Mouse (Mus musculus): Measurements from ENCODE around the gene Dchs2. TPM values are rescaled to one million over a fixed set of nuclear protein-coding genes. Genes with fewer than 3 reads are reported as not detected.

The Dchs2 gene
- polyA plus RNA-seq, 1 experiment from 2014 or later, result 0.78 TPM

DNA sequence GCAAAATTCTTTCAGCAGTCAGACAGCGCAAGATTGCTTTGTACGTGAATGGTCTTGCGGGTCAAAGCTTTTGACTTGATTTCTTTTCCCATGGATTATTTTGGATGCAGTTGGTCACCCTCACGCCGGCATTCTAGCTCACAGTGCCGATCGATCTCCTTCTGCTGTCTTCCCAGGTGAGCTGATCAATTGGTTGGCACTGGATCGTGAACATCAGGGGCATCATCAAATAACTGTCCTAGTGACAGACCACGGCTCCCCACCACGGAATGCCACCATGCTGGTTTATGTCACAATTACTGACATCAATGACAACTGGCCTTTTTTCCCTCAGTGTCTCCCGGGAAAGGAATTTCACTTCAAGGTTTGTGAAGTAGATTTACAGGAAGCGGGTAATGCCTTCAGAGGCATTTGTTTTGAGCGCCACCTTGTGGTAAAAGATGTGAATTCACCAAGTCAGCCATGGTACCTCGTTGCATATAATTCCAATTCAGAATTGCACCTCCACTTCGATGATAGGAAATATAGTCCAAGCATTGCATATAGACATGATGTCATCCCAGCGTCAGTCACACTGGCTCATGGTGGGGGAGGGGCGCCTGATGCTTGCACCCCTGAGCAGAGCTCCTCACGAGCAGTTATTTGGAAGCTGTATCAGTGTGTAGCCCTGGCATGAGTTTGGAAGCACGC lies 146.0 kb downstream of the Dchs2 start:
- H3K36me3 ChIP-seq (ENCODE audit: control insufficient read depth, insufficient read depth, low read length), result no peaks in the 10 kb centered on the region
- H3K4me2 ChIP-seq (replicated peaks; ENCODE audit: low read depth, low read length), result peak overlapping the region; percentile 30; the same call in 1 of the 2 replicates
- no peak overlapping the region for H3K27ac ChIP-seq (ENCODE audit: low read length)
- no peaks in the 10 kb centered on the region for H3K27me3 ChIP-seq (ENCODE audit: control insufficient read depth, insufficient read depth, low read length)
- peak; percentile 53; the same call in 1 of the 2 replicates for ATAC-seq (ENCODE audit: insufficient number of reproducible peaks, insufficient read depth, low FRiP score, low read depth)
- WGBS, result 37% methylated on average over 19 of the region's 19 CpGs
- no peak overlapping the region for H3K9ac ChIP-seq (replicated peaks; ENCODE audit: low read depth, low read length)
- H3K9me3 ChIP-seq (ENCODE audit: control insufficient read depth, low read depth, low read length), result no peaks in the 10 kb centered on the region
- no peak overlapping the region for H3K4me3 ChIP-seq (ENCODE audit: low read depth, low read length)
- 0 out of 2 replicates have a peak, but pooled peaks cover 3% of the 10 kb centered on the region for H3K4me1 ChIP-seq (ENCODE audit: control insufficient read depth, insufficient read depth, low read length)

DNA sequence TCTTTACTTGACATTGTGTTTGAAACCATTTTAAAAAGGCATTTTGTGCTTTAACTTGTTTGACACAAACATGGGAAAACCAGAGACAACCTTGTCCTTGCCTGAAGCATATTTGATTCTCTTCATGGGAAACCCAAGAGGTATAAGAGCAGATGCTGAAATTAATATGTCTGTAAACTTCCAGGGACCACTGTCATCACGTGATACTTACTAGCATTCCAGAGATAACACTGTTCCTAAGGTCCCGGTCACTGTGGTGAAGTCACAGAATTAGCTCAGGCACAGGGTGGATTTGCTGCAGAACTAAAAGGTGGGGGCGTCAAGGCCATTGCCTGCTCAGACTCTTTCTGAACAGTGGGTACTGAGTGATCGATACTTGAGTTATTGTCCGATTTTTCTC lies 148.0 kb downstream of the Dchs2 start:
- H3K4me2 ChIP-seq (replicated peaks; ENCODE audit: low read depth, low read length), result no peak overlapping the region
- H3K9ac ChIP-seq (replicated peaks; ENCODE audit: low read depth, low read length), result no peak overlapping the region
- no peak for ATAC-seq (ENCODE audit: insufficient number of reproducible peaks, insufficient read depth, low FRiP score, low read depth)
- H3K36me3 ChIP-seq (ENCODE audit: control insufficient read depth, insufficient read depth, low read length), result no peaks in the 10 kb centered on the region
- 0 out of 2 replicates have a peak, but pooled peaks cover 3% of the 10 kb centered on the region for H3K4me1 ChIP-seq (ENCODE audit: control insufficient read depth, insufficient read depth, low read length)
- no peaks in the 10 kb centered on the region for H3K9me3 ChIP-seq (ENCODE audit: control insufficient read depth, low read depth, low read length)
- WGBS, result 54% methylated on average over 5 of the region's 5 CpGs
- no peak overlapping the region for H3K4me3 ChIP-seq (ENCODE audit: low read depth, low read length)
- no peaks in the 10 kb centered on the region for H3K27me3 ChIP-seq (ENCODE audit: control insufficient read depth, insufficient read depth, low read length)
- no peak overlapping the region for H3K27ac ChIP-seq (ENCODE audit: low read length)

DNA sequence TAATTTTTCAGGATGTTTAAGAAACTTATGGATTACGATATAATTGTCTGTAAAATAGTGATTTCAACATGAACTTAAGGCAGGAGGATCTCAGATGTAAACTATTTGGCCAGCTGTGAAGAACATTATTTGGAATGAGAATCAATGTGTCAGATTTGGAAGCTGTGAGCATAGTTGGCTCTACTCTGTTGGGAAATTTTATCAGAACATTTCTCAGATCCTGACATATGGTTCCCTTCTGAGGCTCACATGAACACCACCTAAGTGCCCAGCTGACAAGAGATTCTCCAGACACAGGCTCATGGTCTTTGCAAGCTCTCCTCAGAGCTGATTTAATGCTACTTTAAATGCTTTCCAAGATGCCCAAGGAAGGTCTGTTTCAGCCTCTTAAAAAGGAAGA lies 156.1 kb downstream of the Dchs2 start:
- Histone ChIP-seq H3K4me3 (ENCODE audit: low read depth, low read length) (no peak overlapping the region), H3K9me3 (ENCODE audit: control insufficient read depth, low read depth, low read length) (no peaks in the 10 kb centered on the region), H3K36me3 (ENCODE audit: control insufficient read depth, insufficient read depth, low read length) (no peaks in the 10 kb centered on the region), H3K27ac (ENCODE audit: low read length) (no peak overlapping the region), H3K9ac (replicated peaks; ENCODE audit: low read depth, low read length) (no peak overlapping the region), H3K4me1 (ENCODE audit: control insufficient read depth, insufficient read depth, low read length) (0 out of 2 replicates have a peak, but pooled peaks cover 2% of the 10 kb centered on the region), H3K4me2 (replicated peaks; ENCODE audit: low read depth, low read length) (no peak overlapping the region), H3K27me3 (ENCODE audit: control insufficient read depth, insufficient read depth, low read length) (no peaks in the 10 kb centered on the region)
- 42% methylated on average over 1 of the region's 1 CpGs for WGBS
- ATAC-seq (ENCODE audit: insufficient number of reproducible peaks, insufficient read depth, low FRiP score, low read depth), result no peak

DNA sequence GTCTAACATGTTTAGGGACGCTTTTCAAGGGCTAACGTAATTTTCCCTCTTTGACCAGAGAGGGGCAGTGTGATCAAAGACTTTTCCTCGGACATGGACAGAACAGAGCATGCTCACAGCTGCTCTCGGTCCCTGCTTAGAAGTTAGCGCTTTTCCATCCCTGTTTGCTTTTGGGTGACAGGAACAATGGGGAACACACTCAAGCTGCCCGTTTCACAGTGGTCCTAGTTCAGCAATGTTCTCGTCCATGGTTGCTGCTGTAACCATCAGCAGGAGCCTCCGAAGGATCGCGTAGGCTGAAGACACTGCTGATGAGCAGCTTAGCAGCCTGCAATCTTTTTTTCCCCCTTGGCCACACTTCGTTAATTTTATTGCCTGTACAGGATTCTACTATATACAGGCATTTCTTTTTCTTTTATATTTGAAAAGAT lies 159.2 kb downstream of the Dchs2 start:
- H3K4me2 ChIP-seq (replicated peaks; ENCODE audit: low read depth, low read length), result peak overlapping the region; percentile 40
- no peak overlapping the region for H3K27ac ChIP-seq (ENCODE audit: low read length)
- 8% methylated on average over 11 of the region's 11 CpGs for WGBS
- H3K27me3 ChIP-seq (ENCODE audit: control insufficient read depth, insufficient read depth, low read length), result no peaks in the 10 kb centered on the region
- H3K4me1 ChIP-seq (ENCODE audit: control insufficient read depth, insufficient read depth, low read length), result 0 out of 2 replicates have a peak, but pooled peaks cover 2% of the 10 kb centered on the region
- peak overlapping the region; percentile 31 for H3K4me3 ChIP-seq (ENCODE audit: low read depth, low read length)
- ATAC-seq (ENCODE audit: insufficient number of reproducible peaks, insufficient read depth, low FRiP score, low read depth), result peak; percentile 77; the same call in 1 of the 2 replicates
- no peaks in the 10 kb centered on the region for H3K9me3 ChIP-seq (ENCODE audit: control insufficient read depth, low read depth, low read length)
- no peak overlapping the region for H3K9ac ChIP-seq (replicated peaks; ENCODE audit: low read depth, low read length)
- H3K36me3 ChIP-seq (ENCODE audit: control insufficient read depth, insufficient read depth, low read length), result no peaks in the 10 kb centered on the region

DNA sequence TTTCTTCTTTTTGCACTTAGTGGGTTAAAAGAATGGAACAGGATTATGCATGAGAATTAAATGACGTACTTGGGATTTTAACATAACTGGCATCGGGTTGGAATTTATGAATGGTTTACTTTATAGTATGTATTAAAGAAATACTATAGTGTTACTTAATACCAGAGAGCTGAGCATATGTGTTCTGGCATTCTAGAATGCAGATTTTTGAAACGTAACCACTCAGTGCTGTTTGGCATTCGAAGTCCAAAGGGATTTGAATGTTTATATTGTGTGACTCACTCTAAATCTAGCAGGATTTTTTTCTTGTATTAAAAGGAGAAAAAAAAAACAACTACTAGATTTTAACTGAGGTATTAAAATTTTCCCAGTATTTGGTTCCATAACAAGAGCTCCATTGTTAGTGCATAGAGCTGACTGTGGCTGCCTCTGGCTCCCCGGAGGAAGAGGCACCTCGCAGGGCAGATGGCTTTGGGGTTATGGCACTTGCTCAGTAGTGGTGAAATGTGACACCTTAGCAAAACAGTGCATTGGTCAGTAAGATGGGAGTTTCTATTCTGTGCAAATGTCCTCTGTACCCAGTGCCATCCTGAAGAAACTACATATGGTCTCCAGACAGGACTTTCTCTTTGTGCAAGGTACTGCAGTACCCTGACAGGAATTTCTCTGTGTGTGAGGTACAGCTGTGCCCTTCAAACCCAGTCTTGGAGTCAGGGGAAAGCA lies 160.5 kb downstream of the Dchs2 start:
- no peak overlapping the region for H3K4me2 ChIP-seq (replicated peaks; ENCODE audit: low read depth, low read length)
- 36% methylated on average over 6 of the region's 6 CpGs for WGBS
- no peaks in the 10 kb centered on the region for H3K27me3 ChIP-seq (ENCODE audit: control insufficient read depth, insufficient read depth, low read length)
- H3K27ac ChIP-seq (ENCODE audit: low read length), result no peak overlapping the region; the same call in 1 of the 2 replicates
- ATAC-seq (ENCODE audit: insufficient number of reproducible peaks, insufficient read depth, low FRiP score, low read depth), result no peak
- no peaks in the 10 kb centered on the region for H3K36me3 ChIP-seq (ENCODE audit: control insufficient read depth, insufficient read depth, low read length)
- H3K9me3 ChIP-seq (ENCODE audit: control insufficient read depth, low read depth, low read length), result no peaks in the 10 kb centered on the region
- H3K4me3 ChIP-seq (ENCODE audit: low read depth, low read length), result no peak overlapping the region
- H3K4me1 ChIP-seq (ENCODE audit: control insufficient read depth, insufficient read depth, low read length), result 0 out of 2 replicates have a peak, but pooled peaks cover 2% of the 10 kb centered on the region
- no peak overlapping the region for H3K9ac ChIP-seq (replicated peaks; ENCODE audit: low read depth, low read length)

DNA sequence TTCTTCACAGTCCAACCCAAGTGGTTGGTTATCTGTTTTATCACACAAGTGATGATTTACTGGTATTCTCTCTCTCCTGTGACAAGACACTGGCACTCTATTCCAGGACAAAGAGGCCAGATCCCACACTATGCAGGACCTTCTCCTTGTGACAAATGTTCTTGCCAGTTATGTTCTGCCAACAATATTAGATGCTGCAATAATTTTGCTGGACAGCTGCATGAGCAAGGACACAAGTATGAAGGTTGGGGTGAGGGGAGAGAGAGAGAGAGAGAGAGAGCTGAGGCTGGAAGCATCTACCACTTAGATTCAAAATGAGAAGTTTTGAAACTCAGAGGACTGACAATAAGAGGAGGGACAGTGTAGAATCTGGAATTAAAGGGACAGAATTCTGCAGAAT lies 162.7 kb downstream of the Dchs2 start:
- Histone ChIP-seq H3K27ac (ENCODE audit: low read length) (no peak overlapping the region), H3K9me3 (ENCODE audit: control insufficient read depth, low read depth, low read length) (no peaks in the 10 kb centered on the region), H3K36me3 (ENCODE audit: control insufficient read depth, insufficient read depth, low read length) (no peaks in the 10 kb centered on the region), H3K9ac (replicated peaks; ENCODE audit: low read depth, low read length) (no peak overlapping the region), H3K4me2 (replicated peaks; ENCODE audit: low read depth, low read length) (no peak overlapping the region), H3K27me3 (ENCODE audit: control insufficient read depth, insufficient read depth, low read length) (no peaks in the 10 kb centered on the region), H3K4me3 (ENCODE audit: low read depth, low read length) (no peak overlapping the region), H3K4me1 (ENCODE audit: control insufficient read depth, insufficient read depth, low read length) (0 out of 2 replicates have a peak, but pooled peaks cover 2% of the 10 kb centered on the region)
- ATAC-seq (ENCODE audit: insufficient number of reproducible peaks, insufficient read depth, low FRiP score, low read depth), result no peak

DNA sequence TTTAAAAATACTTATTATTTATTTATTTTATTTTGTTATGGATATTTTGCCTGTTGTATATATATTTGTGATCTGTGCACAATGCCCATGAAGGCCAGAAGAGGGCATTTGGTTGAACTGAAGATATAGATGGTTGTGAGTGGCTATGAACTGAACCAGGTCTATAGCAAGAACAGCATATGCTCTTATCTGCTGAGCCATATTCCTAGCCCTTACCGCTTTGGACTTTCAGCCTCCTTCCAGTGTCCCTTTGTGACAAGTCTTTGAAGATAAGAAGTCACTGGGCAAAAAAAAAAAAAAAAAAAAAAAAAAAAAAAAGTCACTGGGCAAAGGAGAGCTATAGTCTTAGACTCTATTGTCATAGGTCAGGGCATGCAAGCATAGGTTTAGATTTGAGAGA lies 163.2 kb downstream of the Dchs2 start:
- 88% methylated on average over 1 of the region's 1 CpGs for WGBS
- H3K27ac ChIP-seq (ENCODE audit: low read length), result no peak overlapping the region
- H3K27me3 ChIP-seq (ENCODE audit: control insufficient read depth, insufficient read depth, low read length), result no peaks in the 10 kb centered on the region
- no peak for ATAC-seq (ENCODE audit: insufficient number of reproducible peaks, insufficient read depth, low FRiP score, low read depth)
- H3K4me3 ChIP-seq (ENCODE audit: low read depth, low read length), result no peak overlapping the region
- 0 out of 2 replicates have a peak, but pooled peaks cover 2% of the 10 kb centered on the region for H3K4me1 ChIP-seq (ENCODE audit: control insufficient read depth, insufficient read depth, low read length)
- H3K4me2 ChIP-seq (replicated peaks; ENCODE audit: low read depth, low read length), result no peak overlapping the region
- H3K9ac ChIP-seq (replicated peaks; ENCODE audit: low read depth, low read length), result no peak overlapping the region
- H3K9me3 ChIP-seq (ENCODE audit: control insufficient read depth, low read depth, low read length), result no peaks in the 10 kb centered on the region
- no peaks in the 10 kb centered on the region for H3K36me3 ChIP-seq (ENCODE audit: control insufficient read depth, insufficient read depth, low read length)

DNA sequence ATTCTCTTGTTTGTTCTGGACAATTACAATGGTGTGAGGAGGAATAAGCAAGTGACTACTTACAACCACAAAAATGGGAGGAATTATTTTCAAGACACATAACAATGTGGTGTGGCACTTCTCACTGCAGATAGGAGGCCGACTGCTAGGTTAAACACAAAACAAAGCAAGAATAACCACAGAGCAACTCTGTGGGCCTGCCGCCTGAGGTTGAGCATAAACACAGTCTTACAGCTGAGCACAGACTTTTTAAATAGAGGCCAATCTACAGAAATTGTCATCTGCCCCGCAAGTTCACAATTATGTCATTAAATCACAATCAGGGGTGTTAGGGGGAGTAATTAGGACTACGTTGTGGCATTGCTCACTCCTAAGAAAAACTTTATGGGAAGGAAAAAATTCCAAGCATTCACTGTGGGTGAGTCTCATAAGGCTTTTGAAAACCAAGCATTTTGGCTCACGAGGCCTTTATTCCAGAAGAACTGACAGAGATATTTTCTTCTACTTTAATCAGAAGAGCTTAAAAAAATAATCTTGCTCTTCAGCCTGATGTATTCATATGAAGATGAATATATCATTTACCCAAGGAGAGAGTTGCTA lies 172.1 kb downstream of the Dchs2 start:
- no peak overlapping the region for H3K9ac ChIP-seq (replicated peaks; ENCODE audit: low read depth, low read length)
- ATAC-seq (ENCODE audit: insufficient number of reproducible peaks, insufficient read depth, low FRiP score, low read depth), result no peak
- no peaks in the 10 kb centered on the region for H3K36me3 ChIP-seq (ENCODE audit: control insufficient read depth, insufficient read depth, low read length)
- H3K27me3 ChIP-seq (ENCODE audit: control insufficient read depth, insufficient read depth, low read length), result no peaks in the 10 kb centered on the region
- H3K4me1 ChIP-seq (ENCODE audit: control insufficient read depth, insufficient read depth, low read length), result no peaks in the 10 kb centered on the region
- WGBS, result 42% methylated on average over 5 of the region's 5 CpGs
- H3K27ac ChIP-seq (ENCODE audit: low read length), result no peak overlapping the region
- H3K9me3 ChIP-seq (ENCODE audit: control insufficient read depth, low read depth, low read length), result no peaks in the 10 kb centered on the region
- no peak overlapping the region for H3K4me3 ChIP-seq (ENCODE audit: low read depth, low read length)
- H3K4me2 ChIP-seq (replicated peaks; ENCODE audit: low read depth, low read length), result no peak overlapping the region
